ENCODE assay signal across 8 mouse cellular contexts in the genomic region with DNA sequence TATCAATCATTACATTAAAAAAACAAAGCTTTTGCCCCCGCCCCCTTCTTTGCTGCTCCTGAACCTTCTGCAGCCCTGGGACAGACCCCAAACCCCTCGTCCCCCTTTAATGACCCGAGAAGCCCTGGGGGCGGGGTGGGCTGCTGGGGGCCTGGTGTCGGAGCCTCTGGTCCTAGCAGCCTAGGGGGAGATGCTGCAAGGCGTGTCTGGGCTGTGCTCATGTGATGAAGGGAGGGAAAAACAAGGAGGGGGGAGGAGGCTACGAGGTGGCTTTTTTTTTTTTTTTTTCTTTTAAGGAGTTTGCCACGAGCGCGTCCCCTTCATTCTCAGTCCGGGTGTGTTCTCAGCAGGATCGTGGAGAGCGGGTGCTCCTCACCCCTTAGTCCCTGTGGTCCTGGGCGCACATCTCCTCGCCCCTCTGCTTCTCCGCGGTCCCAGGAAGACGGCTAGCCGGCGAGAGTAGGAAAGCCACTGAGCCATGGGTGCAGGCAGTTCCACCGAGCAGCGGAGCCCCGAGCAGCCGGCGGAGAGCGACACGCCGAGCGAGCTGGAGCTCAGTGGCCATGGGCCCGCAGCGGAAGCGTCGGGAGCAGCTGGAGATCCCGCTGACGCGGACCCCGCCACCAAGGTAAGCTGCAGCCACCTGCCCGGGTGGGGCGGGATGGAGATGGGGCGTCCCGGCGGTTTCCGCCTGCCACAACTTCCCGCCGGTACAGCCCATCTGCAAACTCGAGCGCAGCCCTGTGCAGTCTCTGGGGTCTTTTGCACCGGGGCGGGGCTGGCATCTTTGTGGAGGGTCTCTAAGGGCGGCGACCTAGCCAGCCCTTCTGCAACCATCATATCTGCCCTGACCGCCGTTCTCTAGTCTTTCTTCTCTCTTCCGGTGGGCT. TPM values are rescaled to one million over a fixed set of nuclear protein-coding genes. Genes with fewer than 3 reads are reported as not detected.
DNase-seq lines count a peak whose midpoint lies in the region; ATAC-seq and TF ChIP-seq lines count a peak whose summit lies in the region.

Gene Akap12 (plus strand): TSS at position 340 of the 890 bp plus-strand sequence.

- no peak for TF ChIP-seq CTCF in intestine, postnatal 0 days (IDR thresholded peaks at IDR 0.05; ENCODE audit: low read depth)
- no peak for TF ChIP-seq CTCF in liver, adult 2 months (IDR thresholded peaks at IDR 0.05; ENCODE audit: low read depth, low read length)

- DNase-seq in 3T3-L1 (ENCODE audit: low read depth, low spot score) = peak; percentile 51
- peak; percentile 68 for DNase-seq in embryo, embryonic 11 days
- peak; percentile 47 to 65 for DNase-seq in heart, adult 18-20 months
- DNase-seq in liver, adult 2 months (ENCODE audit: extremely low read depth, low read depth, low spot score) = no peak
- DNase-seq in neural tube, embryonic 10.5 days (ENCODE audit: extremely low spot score, low spot score) = peak; percentile 71
- DNase-seq in testis, postnatal 14 days (ENCODE audit: low spot score) = peak; percentile 65

- 1% methylated on average over 54 of the region's 54 CpGs for WGBS in intestine, postnatal 0 days
- 3% methylated on average over 54 of the region's 54 CpGs for WGBS in liver, adult 2 months

- no peaks in the 10 kb centered on the region; the same call in 1 of the 2 replicates for H3K27me3 ChIP-seq in intestine, postnatal 0 days (replicated peaks; ENCODE audit: control insufficient read depth, insufficient read depth, low read length)
- H3K27me3 ChIP-seq in liver, adult 2 months (ENCODE audit: control insufficient read depth, insufficient read depth, low read length) = peaks cover 11% of the 10 kb centered on the region; the same call in 1 of the 2 replicates

- peak within 1 kb of the TSS; percentile 59 for H3K4me3 ChIP-seq in intestine, postnatal 0 days (ENCODE audit: low read depth, low read length)
- H3K4me3 ChIP-seq in liver, adult 2 months (ENCODE audit: insufficient read depth, low read depth, low read length) = peak within 1 kb of the TSS; percentile 54; the same call in 1 of the 2 replicates

- no peaks in the 10 kb centered on the region for H3K79me2 ChIP-seq in liver, adult 2 months (ENCODE audit: control insufficient read depth, insufficient read depth, low read length)

- ATAC-seq in activated CD4-positive, CD25-positive, alpha-beta regulatory T cell, adult 4 months = peak; percentile 68
- ATAC-seq in intestine, postnatal 0 days = peak; percentile 54

- peak within 1 kb of the TSS; percentile 59 for H3K9ac ChIP-seq in intestine, postnatal 0 days (ENCODE audit: low read depth, low read length)
- peak within 1 kb of the TSS; percentile 53; the same call in 1 of the 2 replicates for H3K9ac ChIP-seq in liver, adult 2 months (ENCODE audit: low read depth, low read length)

- H3K27ac ChIP-seq in intestine, postnatal 0 days (ENCODE audit: low read depth, low read length) = no peak within 1 kb of the TSS; the same call in 1 of the 2 replicates
- no peak within 1 kb of the TSS for H3K27ac ChIP-seq in liver, adult 2 months (replicated peaks; ENCODE audit: insufficient read depth, low read depth, low read length)

- TF ChIP-seq POLR2A in liver, adult 2 months (IDR thresholded peaks at IDR 0.05; ENCODE audit: extremely low read depth, insufficient read depth, low read length) = no peak

- no peaks in the 10 kb centered on the region for H3K9me3 ChIP-seq in intestine, postnatal 0 days (ENCODE audit: control insufficient read depth)

- H3K4me2 ChIP-seq in intestine, postnatal 0 days (replicated peaks; ENCODE audit: low read depth) = peak within 1 kb of the TSS; percentile 84

- H3K4me1 ChIP-seq in intestine, postnatal 0 days (replicated peaks; ENCODE audit: control insufficient read depth, insufficient read depth, low read length) = 0 out of 2 replicates have a peak, but pooled peaks cover 5% of the 10 kb centered on the region
- H3K4me1 ChIP-seq in liver, adult 2 months (ENCODE audit: control insufficient read depth, insufficient read depth, low read length) = no peaks in the 10 kb centered on the region

- no peaks in the 10 kb centered on the region for H3K36me3 ChIP-seq in intestine, postnatal 0 days (ENCODE audit: control insufficient read depth, insufficient read depth)
- no peaks in the 10 kb centered on the region for H3K36me3 ChIP-seq in liver, adult 2 months (ENCODE audit: control insufficient read depth, insufficient read depth, low read length)

RNA-seq across cellular contexts. Expression of gene Akap12, which starts in this region (rescaled TPM):
- polyA plus RNA-seq in activated CD4-positive, CD25-positive, alpha-beta regulatory T cell, adult 4 months (2017; shearing (Covaris generic)) = 1 to 10 TPM; 9.0 to 9.2 TPM
- total RNA-seq in heart, adult 18-20 months (2021) = 10 to 100 TPM; 21.0 to 25.9 TPM
- 15.4 and 16.7 TPM in 2 replicates for polyA plus RNA-seq in intestine, postnatal 0 days (2015; fragmentation: Nextera tagmentation; extraction: Ambion mirVana)
- 1.7 and 2.3 TPM in 2 replicates for total RNA-seq in liver, adult 2 months (2014; rRNA removed)
- polyA plus RNA-seq in liver, adult 2 months (2012; rRNA removed) = 0.37 and 0.57 TPM in 2 replicates
